Mouse (Mus musculus): ENCODE data around the gene Rusc1. TPM values are rescaled to one million over a fixed set of nuclear protein-coding genes. Genes with fewer than 3 reads are reported as not detected.
"Not testable (repeated sequence)": the region's sequence is repeated elsewhere in the genome, so short reads cannot be mapped to it uniquely, and the experiment has no call there.

Rusc1 gene
- total RNA-seq, 2 experiments from 2014 or later: 34.5 to 35.7 TPM

DNA sequence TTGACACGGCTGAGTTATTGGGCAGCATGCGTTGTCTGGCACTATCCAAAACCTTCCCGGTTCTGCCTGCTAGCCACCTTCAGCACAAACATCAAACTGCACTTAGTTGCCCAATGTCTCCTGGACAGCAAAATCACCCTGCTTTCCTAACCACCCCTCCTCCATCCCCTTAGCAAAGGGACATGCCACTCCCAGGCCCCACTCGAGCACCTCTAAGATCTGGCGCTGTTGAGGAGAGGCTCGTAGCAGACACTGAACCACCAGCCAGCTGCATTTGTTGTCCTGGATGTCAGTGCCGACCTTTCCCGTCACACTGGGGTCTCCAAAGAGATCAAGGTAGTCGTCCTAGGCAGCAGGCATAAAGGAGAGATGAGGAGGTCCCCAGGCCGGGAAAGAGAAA, 910 bp upstream of the Rusc1 start:
- no peak for DNase-seq (ENCODE audit: low spot score in 2 of 2)

DNA sequence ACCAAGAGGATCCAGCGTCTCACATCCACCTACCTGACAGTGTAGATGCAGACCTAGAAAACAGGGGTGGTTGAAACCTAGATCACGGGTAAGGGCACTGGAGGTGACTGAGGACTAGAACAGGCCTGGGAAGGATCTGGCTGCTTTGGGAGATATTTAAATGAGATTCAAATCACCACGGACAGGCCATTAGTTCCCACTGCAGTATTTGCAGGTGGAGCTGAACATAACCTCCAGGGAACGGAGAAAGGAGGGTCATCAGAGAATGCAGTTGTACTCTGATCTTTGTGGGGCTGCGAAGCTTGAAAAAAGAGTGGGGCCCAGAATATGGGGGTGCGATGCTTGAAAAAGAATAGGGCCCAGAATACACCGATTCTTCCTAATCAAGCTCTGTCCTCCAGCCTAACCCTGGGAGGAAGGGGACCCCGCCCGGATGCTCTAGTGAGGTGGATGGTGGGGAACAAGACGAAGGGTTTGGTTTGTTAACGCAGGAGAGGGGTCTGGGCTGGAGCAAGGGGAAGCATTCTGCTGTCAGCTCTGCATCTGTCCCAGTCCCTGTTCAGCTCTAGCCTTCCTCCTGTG, 511 bp downstream of the Rusc1 start:
- DNase-seq (ENCODE audit: low spot score in 2 of 2): no peak

DNA sequence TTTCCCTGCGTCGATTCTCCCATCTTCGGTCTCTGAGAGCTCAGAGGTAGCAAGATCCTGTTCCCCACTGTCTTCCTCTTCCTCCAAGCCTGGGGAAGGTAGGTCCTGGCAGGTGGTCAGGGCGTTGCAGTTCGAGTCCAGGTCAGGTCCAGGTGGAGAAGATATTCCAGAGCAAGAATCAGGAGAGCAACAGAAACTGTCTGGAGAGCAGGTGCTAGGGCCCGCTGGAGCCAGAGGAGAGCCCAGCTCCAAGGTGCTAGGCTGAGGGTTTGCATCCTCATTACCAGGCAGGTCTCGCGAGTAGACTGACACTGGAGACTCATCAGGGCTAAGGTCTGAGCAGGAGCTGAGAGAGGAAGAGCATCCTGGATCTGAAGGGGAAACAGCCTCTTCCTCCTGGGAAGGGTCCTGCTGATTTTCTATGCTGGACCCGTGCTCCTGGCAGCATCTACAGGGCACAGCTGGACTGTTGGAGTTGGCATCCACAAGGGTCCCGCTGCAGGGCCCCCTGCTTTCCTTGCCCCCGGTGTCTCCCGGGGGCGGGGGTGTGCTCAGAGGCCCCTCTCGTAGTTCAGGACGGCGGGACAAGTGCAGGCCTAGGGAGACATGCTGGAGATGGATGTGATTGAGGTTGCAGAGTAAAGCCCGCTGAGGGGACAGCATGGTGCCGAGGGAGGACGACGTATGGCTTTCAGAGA, 1.2 kb downstream of the Rusc1 start:
- no peak for DNase-seq (ENCODE audit: low spot score in 2 of 2)

DNA sequence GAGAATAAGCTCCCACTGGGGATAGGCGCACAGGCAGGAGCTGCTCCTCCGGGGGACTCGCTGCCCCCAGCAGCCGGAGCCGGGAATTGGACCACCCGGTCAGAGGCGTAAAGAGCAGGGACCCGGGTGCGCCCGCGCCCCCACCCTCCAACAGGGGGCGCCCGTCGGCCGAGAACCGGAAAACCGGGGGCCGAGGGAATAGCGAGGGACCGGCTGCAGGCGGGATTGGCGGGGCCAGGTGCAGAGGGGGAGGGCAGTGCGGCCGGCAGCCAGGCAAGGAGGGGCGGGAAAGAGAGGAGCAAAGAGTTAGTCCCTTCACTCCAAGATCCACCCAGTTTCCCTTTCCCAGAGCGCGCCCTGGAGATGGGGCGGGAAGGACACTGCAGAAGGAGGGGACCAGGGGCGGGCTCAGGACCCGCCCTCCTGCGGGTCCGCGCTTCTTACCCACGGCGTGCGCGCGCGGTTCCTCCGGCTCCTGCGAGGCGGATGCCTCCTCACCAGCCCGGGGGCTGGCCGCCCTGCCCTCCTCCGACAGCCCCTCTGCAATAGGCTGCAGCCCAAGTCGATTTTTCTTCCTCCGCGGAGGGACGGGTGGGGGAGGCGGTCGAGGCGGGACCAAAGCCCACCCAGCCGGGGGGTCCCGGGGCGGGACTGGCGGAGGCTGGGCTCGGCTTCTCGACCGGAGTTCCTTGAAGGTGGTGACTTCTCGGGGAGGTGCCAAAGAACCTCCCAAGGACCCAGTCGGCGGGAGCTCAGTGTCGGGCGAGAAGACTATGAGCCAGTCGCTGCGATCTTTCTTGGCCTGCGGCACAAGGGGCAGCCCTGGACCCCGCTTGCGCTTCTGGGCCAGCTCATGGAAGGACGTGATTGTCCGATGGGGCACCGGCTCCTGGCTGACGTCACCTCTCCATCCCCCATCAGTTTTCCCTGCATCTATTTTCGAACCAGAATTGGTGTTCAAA, 2.1 kb downstream of the Rusc1 start:
- peak; percentile 91 to 93 for DNase-seq (ENCODE audit: low spot score in 2 of 2)

GRCm38 (mm10) chr3:89089882-89090591, 3.1 kb downstream of the Rusc1 start:
- DNase-seq (ENCODE audit: low spot score in 2 of 2): peak; percentile 79 to 80

DNA sequence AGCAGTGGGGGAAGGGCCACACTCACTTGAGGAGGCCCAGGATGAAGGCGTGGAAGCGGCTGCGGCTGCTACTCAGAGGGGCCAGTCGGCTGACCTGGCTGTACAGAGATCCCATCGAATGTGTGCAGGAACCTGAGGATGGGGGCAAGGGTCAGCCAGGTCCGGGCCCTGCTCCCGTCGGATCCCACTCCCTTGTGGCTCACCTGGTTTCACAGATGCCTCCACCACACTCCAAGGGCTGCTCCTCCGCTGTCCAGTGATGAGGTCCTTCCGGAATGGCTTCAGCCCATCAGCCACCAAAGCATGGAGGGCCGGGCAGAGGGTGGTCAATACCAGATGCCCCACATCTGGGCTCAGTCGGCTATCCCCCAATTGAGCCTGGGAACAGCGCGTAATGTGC, 4.1 kb downstream of the Rusc1 start:
- no peak for DNase-seq (ENCODE audit: low spot score in 2 of 2)

GRCm38 (mm10) chr3:89087338-89088110, 5.6 kb downstream of the Rusc1 start:
- DNase-seq (ENCODE audit: low spot score in 2 of 2): peak; percentile 80 to 83

DNA sequence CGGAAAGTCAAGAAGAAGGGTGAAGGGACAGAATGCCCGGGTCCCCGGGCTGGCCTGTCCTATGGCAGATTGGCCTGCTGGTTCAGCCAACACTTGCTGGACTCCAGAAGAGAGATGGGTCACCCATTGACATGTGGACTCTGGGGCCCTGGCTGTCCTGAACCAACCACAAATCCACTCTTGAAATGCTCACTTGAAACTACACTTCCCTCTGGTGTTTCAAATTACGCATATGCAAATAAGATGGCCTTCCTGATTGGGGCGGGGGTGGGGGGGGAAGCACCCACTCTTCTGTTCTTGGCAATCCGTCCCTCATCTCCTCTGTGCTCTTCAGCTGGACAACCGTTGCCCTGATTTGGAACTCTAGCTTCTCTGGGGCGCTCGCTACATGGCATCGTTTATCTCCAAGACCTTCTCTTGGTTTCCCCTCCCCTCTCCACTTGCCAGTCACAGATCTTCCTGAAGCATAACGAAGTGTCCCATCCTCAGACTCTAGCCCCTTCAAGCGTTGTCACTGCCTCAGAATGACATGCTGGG, 8.4 kb downstream of the Rusc1 start:
- DNase-seq (ENCODE audit: low spot score in 2 of 2): no peak

GRCm38 (mm10) chr3:89084133-89084532, 9.0 kb downstream of the Rusc1 start:
- no peak for DNase-seq (ENCODE audit: low spot score in 2 of 2)

- DNase-seq (ENCODE audit: low spot score in 2 of 2): not testable (repeated sequence)
These were observed 10.8 kb downstream of the Rusc1 start for GRCm38 (mm10) chr3:89082287-89082686.

- DNase-seq (ENCODE audit: low spot score in 2 of 2): no peak
These were observed 15.7 kb downstream of the Rusc1 start for GRCm38 (mm10) chr3:89077383-89077782.

DNA sequence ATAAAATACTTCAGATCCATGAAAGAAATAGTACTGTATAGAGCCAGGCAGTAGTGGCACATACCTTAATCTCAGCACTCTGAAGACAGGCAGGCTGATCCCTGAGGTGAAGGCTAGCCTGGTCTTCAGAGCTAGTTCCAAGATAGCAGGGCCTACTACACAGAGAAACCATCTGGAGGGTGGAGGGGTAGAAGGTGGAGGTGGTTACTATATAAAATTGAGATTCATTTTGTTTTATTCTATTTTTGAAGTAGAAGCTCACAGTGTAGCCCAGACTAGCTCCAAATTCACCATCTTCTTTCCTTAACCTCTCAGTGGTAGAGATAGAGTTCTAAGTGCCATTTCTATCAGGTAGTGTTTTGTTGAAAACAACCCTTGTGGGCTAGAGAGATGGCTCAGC, 25.8 kb downstream of the Rusc1 start:
- DNase-seq (ENCODE audit: low spot score in 2 of 2): no peak

- DNase-seq (ENCODE audit: low spot score in 2 of 2): no peak
These were observed 31.4 kb downstream of the Rusc1 start for GRCm38 (mm10) chr3:89061696-89062095.

- DNase-seq (ENCODE audit: low spot score in 2 of 2): no peak
These were observed 34.3 kb downstream of the Rusc1 start for GRCm38 (mm10) chr3:89058783-89059182.

GRCm38 (mm10) chr3:89058361-89058760, 34.8 kb downstream of the Rusc1 start:
- DNase-seq (ENCODE audit: low spot score in 2 of 2): no peak

GRCm38 (mm10) chr3:89043359-89043758, 49.8 kb downstream of the Rusc1 start:
- no peak for DNase-seq (ENCODE audit: low spot score in 2 of 2)

All from adrenal gland, adult 18-20 months (tissue).